Mouse (Mus musculus): Measurements from ENCODE around the gene Csnk1g2.

Gene Csnk1g2

DNA sequence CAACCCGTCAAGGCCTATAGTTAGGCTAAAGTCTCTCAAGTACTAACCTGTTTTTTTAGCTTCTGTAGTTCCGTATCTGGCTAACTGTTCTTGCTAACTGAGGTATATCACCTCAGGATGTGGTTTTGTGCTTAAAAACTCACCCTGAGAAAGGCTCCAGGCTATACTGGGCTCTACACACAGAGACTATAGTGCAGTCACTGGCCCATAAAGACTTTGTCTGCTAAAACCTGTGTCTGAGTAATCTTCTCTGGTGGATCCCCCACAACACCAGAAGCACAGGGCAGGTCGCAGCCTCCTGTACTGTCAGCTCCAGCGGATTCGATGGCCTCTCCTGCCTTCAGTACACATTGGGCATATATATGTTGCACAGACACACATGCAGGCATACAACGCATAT, 59.4 kb downstream of the Csnk1g2 start:
- no peak for DNase-seq

GRCm38 (mm10) chr10:80683647-80684046, 61.0 kb downstream of the Csnk1g2 start:
- DNase-seq: no peak

- peak; percentile 77 to 83 for DNase-seq
Observed at GRCm38 (mm10) chr10:80684214-80684613, 61.6 kb downstream of the Csnk1g2 start.

GRCm38 (mm10) chr10:80684984-80685383, 62.3 kb downstream of the Csnk1g2 start:
- DNase-seq: no peak

GRCm38 (mm10) chr10:80686617-80687016, 64.0 kb downstream of the Csnk1g2 start:
- DNase-seq: no peak

DNA sequence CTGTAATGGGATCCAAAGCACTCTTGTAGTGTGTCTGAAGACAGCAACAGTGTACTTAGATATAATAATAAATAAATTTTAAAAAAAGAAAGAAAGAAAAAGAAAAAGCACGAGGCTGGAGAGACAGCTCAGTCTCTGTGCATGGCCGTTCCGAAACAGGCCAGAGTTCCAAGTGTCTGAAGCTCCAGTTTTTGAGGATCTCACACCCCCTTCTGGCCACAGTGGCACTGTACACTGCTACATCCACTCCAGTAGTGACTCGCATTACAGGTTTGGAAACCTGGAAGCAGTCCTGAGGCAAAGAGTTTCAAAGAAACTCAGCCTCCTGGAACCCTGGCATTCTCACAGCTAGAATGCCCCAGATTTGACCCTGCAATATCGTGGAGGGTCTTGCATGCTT, 65.2 kb downstream of the Csnk1g2 start:
- peak; percentile 86 to 87 for DNase-seq
